Mouse (Mus musculus) ovary, postnatal 10 days (tissue): ENCODE results near the gene Cdk15.

Experiments used
- DNase-seq: peaks from one replicate; pipeline ENCODE4 v3.0.0; 2022; ENCODE audit warnings: low spot score

Gene Cdk15

DNA sequence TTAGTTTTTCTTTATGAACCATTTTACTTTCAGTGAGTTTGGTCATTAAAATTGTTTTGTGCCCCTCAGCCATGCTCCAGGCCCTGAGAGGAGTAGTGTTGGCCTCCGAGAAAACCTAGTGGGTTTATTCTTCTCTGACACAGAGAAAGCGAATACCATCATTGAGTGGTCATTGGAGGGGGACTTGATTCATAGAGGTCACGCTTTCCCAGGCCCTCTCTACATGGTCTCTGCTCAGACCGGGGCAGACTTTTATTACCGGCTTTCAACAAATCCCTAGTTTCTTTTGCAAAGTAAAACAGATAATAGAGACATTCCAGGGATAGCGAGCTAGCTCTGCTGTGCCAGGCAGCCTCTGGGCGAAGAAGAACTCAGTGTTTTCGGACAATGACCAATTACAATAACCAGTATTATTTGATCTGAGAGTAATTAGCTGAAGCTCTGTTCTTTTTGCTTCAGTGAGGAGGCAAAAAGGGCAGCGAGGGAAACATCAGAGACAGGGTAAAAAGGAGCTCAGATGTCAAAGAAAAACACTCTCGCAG is 70.2 kb downstream of the Cdk15 start:
- DNase-seq: no peak

DNA sequence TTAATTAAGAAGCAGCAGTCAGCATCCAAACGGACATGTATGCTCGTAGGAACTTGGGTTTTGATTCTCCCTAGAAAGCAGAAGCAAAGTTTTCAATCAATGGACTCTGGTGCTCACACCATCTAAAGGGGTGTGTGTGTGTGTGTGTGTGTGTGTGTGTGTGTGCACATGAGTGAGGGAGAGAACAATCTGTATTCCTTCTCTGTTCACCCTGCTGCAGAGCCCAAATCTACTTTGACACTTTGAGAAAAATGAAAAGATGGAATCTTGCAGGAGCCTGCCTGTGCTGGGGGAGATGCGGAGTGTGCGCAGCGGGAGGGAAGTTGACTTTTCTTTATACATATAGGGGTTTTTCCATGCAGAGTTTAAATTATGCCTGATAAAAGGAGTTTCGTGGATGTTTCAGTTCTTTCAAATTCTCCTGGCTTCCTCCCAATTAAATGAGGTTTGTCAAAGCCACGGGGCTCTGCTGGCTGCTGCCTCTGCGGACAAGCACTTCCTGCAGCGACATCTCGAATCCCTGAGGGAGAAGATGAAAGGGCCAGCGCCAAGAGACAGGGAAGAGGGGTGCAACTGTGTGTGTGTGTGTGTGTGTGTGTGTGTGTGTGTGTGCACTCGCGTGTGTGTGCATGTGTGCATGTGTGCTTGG is 76.2 kb downstream of the Cdk15 start:
- DNase-seq: no peak

- no peak for DNase-seq
Measured at GRCm38 (mm10) chr1:59333386-59333759, 76.7 kb downstream of the Cdk15 start.

DNA sequence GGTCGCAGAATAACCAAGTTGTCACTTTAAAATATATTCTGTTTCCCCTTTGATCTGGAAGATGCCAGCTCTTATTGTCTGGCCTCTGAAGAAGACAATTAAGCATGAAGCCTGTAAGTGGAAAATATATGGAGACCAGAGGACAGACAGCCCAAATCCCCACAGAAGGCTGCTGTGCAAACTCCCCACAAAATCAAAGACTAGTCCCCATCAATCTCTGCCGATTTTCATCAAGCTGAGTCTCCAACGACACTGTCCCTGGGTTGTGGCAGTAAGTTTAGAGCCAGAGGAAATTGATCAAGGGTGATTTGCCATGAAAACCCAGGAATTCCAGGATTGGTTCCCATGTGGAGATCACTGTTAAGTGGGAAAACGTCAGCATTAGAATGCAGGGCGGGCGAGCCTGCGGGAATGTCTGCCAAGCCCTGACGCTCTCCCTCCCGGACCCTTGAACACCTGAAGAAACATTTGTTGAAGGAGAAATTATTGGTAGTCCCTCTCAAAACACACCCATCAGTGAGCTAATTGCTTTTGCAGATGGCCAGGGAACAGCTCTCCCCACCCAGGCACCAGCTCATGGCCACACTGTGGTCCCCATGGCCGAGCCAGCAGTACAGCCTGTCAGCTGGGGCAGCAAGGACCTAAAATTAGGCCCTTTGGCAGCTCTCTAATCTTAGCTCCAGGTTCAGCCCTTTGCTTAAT is 77.3 kb downstream of the Cdk15 start:
- DNase-seq: no peak

- DNase-seq: no peak
Measured at GRCm38 (mm10) chr1:59334562-59334890, 77.8 kb downstream of the Cdk15 start.

- no peak for DNase-seq
Measured at GRCm38 (mm10) chr1:59336256-59336655, 79.5 kb downstream of the Cdk15 start.

DNA sequence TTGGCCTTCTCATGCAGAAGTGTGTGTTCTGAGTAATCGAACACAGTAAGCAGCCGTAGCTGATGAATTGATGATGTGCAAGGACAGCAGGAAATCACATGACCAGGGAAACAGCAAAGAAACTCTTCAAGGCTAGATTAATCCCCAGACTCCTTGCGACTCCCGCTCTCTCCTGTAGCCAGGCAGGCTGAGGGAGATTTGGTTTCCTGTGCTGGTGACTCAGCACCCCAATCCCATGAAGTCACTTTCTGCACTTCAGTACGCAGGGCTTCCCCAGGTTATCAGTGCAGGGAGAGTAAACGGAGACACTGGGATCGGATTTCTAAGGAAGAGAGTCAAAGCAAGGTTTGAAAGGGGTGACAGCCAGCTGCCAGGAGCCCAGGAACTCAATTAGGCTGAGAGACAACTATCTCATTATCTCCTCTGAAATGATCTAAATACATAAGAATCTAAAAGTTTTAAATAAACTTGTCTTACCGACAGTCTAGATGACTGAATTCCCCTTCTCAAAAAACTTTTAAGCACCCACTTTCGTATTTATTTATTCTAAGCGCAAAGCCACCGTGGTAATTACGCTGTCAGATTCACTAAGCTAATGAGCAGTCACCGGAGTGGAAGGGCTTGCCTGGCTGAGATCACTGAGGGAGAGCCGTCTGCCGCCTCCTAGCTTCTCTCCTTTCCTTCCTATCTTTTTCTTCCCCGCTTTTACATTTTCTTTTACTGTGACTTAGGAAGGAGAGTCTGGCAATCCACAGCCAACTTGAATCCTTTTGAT is 84.3 kb downstream of the Cdk15 start:
- DNase-seq: no peak

- DNase-seq: no peak
Measured at GRCm38 (mm10) chr1:59341697-59342096, 85.0 kb downstream of the Cdk15 start.

GRCm38 (mm10) chr1:59342146-59342545 is 85.4 kb downstream of the Cdk15 start:
- DNase-seq: no peak

DNA sequence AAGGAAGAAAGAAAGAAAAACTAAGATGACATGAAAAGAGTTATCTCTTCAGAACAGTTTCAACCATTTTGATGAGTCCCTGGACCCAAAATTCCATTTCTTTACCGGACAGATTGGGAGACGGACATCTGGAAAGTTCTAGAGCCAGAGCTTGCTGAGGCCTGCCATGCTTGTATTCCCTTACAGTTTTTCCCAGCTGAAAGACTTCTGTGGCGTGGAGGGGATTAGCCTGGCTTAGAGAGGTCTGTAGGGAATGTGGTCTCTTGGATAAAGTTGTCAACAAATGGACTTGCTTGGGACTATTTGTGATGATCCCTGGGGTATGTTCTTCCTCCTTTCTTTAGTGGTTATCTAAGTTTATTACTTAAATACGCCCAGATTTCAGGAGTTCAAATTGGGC is 96.0 kb downstream of the Cdk15 start:
- no peak for DNase-seq

DNA sequence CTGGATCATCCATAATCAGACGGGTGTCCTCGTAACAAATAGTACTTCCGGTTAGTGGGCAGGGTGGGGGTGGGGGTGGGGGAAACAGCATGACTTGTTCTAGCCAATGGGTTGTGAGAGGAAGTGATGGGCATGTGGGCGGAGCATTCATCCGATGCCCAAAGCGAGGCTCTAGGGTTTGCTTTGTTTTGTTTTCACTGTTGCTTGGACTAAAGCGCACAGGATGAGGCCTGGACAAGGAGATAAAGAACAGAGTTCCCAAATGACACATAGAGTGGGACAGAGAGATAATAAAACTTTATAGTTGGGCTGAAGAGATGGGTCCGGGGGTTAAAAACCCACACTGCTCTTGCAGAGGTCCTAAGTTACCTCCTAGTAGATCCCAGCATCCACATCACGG is 98.7 kb downstream of the Cdk15 start:
- no peak for DNase-seq

DNA sequence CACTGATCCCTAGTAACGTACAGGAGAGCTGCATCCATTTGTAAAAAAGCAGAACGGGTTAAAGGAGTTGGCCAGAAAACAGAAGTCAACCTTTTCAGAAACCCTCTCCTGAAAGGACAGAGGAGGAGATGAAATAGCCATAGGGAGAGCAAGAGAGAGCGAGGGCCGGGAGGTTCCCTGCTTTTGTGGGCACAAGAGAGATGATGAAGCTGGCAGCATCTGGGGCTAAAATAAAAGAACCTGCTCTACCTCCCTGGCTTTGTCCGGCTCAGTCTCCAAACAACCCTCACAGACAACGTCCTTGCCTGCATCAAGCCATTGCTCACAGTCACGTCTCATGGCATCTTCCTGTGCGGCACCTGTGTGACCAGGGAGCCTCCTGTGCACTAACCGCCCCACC is 102.4 kb downstream of the Cdk15 start:
- no peak for DNase-seq

- DNase-seq: no peak
Measured at GRCm38 (mm10) chr1:59360834-59361233, 104.1 kb downstream of the Cdk15 start.

DNA sequence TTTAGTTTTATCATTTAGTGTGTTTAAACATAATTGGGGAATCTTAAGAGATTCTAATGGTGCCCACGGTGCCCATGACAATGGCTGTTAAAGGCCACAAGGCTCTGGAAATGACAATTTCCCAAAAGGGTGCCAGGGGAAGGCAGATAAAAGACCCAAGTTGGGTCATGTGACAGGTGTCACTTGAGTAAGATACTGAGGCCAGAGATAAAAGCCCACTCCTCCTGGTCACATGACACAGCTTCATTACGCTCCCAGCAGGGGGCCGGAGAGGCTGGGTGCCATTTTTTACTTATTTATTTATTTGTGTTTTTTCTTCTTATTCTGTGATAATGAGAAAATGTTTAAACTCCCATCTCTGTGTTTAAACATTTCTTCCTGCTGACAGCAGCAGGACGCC is 104.8 kb downstream of the Cdk15 start:
- no peak for DNase-seq

DNA sequence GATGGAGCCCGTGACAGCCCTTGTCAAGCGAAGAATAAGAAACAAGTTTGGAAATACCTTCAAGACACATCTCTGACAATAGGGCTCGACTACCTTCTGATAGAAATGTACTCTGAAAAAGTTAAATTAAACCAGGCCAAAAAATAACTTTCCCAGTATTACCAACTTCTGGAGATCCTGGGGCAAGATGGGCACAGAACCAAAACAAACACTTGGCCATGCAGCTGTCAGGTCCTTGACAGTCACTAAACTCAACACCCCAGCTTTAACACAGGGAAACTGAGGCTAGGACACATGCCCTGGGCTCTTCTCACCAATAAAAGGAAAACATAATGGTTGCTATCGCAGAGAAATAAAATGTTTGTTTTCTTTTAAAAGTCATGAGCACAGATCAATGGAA is 105.3 kb downstream of the Cdk15 start:
- no peak for DNase-seq

- no peak for DNase-seq
Measured at GRCm38 (mm10) chr1:59364463-59365040, 107.8 kb downstream of the Cdk15 start.

- no peak for DNase-seq
Measured at GRCm38 (mm10) chr1:59367928-59368648, 111.4 kb downstream of the Cdk15 start.

- DNase-seq: no peak
Measured at GRCm38 (mm10) chr1:59368649-59369319, 112.1 kb downstream of the Cdk15 start.

GRCm38 (mm10) chr1:59369320-59369685 is 112.6 kb downstream of the Cdk15 start:
- DNase-seq: no peak

- DNase-seq: no peak
Measured at GRCm38 (mm10) chr1:59370355-59370950, 113.7 kb downstream of the Cdk15 start.

DNA sequence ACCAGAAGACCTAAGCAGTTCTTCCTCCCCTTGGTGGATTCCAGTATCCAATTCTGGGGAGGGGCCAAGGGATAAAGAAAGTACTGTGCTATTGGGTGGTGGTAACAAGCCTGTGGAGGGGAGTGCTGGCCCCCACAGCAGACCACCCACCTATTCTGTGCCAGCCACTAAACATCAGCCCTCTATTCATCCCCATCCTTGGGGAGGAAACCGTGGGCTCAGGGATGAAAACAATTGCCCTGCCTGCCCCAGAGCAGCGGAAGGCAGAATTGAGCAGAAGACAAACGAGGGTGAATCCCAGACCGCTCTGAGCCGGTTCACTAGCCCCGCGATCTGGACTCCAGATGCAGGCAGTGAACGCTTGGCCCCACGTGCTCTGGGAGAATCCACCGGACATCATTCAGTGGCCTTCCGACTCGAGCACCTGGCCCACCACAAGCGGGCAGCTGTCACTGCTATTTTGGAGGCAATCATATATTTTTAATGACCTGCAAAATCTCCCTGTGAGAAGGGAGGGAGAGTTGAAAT is 119.4 kb downstream of the Cdk15 start:
- no peak for DNase-seq
